Mouse (Mus musculus): ENCODE data around the gene Tmprss11b.
"Not testable (repeated sequence)": the region's sequence is repeated elsewhere in the genome, so short reads cannot be mapped to it uniquely, and the experiment has no call there.

Tmprss11b gene

GRCm38 (mm10) chr5:86676262-86676661 is at the start of gene Tmprss11b:
Gene Tmprss11b (minus strand): TSS chr5:86676362.
- no peak for DNase-seq (ENCODE audit: low spot score in 2 of 2)

GRCm38 (mm10) chr5:86725021-86725420 is 48.9 kb upstream of the Tmprss11b start:
- DNase-seq (ENCODE audit: low spot score in 2 of 2): no peak

- no peak for DNase-seq (ENCODE audit: low spot score in 2 of 2)
These were observed 46.8 kb upstream of the Tmprss11b start for GRCm38 (mm10) chr5:86722820-86723460.

- no peak for DNase-seq (ENCODE audit: low spot score in 2 of 2)
These were observed 38.8 kb upstream of the Tmprss11b start for GRCm38 (mm10) chr5:86714967-86715366.

GRCm38 (mm10) chr5:86704923-86705322 is 28.8 kb upstream of the Tmprss11b start:
- no peak for DNase-seq (ENCODE audit: low spot score in 2 of 2)

GRCm38 (mm10) chr5:86684667-86685066 is 8.5 kb upstream of the Tmprss11b start:
- peak; percentile 48 to 66 for DNase-seq (ENCODE audit: low spot score in 2 of 2)

GRCm38 (mm10) chr5:86649185-86649584 is 27.0 kb downstream of the Tmprss11b start:
- DNase-seq (ENCODE audit: low spot score in 2 of 2): not testable (repeated sequence)

- DNase-seq (ENCODE audit: low spot score in 2 of 2): no peak
These were observed 35.4 kb downstream of the Tmprss11b start for GRCm38 (mm10) chr5:86640795-86641194.

- no peak for DNase-seq (ENCODE audit: low spot score in 2 of 2)
These were observed 43.8 kb downstream of the Tmprss11b start, which contains the start of gene Tmprss11f for GRCm38 (mm10) chr5:86632324-86632723. Gene Tmprss11f (minus strand): TSS chr5:86632424.

GRCm38 (mm10) chr5:86630700-86631099 is 45.5 kb downstream of the Tmprss11b start:
- no peak for DNase-seq (ENCODE audit: low spot score in 2 of 2)

- no peak for DNase-seq (ENCODE audit: low spot score in 2 of 2)
These were observed 54.4 kb downstream of the Tmprss11b start for GRCm38 (mm10) chr5:86621778-86622177.

Measured in urinary bladder, postnatal 36 days (tissue).